Mouse (Mus musculus) layer of hippocampus, adult 8-10 months (tissue): ENCODE measurements around the gene Fam8a1. TPM values are rescaled to one million over a fixed set of nuclear protein-coding genes. Genes with fewer than 3 reads are reported as not detected.

Experiments
- DNase-seq, 2 experiments: peaks; one replicate each; pipeline ENCODE4 v3.0.0; 2022; ENCODE audit warnings: low spot score in 2 of 2
- total RNA-seq, 4 experiments: library from RNA; stranded (reverse); gene quantifications; 2 replicates each; pipeline ENCODE4 v1.2.4; 2022

Fam8a1 gene
- total RNA-seq, result 10 to 100 TPM; 66.6 to 85.9 (median 75.5) TPM

GRCm38 (mm10) chr13:46669048-46669619 is at the start of gene Fam8a1:
Gene Fam8a1, plus strand, starts transcription at chr13:46669522.
- peak; percentile 78 to 88 for DNase-seq

GRCm38 (mm10) chr13:46619633-46620032 is 49.7 kb upstream of the Fam8a1 start:
- no peak for DNase-seq

- DNase-seq, result no peak
Observed at GRCm38 (mm10) chr13:46620964-46621757, 48.2 kb upstream of the Fam8a1 start.

- DNase-seq, result no peak
Observed at GRCm38 (mm10) chr13:46626608-46627007, 42.7 kb upstream of the Fam8a1 start.

GRCm38 (mm10) chr13:46627841-46628240 is 41.5 kb upstream of the Fam8a1 start:
- peak; percentile 52 to 66 for DNase-seq

GRCm38 (mm10) chr13:46629391-46629790 is 39.9 kb upstream of the Fam8a1 start:
- no peak for DNase-seq

GRCm38 (mm10) chr13:46632796-46633195 is 36.5 kb upstream of the Fam8a1 start:
- no peak for DNase-seq

GRCm38 (mm10) chr13:46633320-46634132 is 35.8 kb upstream of the Fam8a1 start:
- DNase-seq, result peak; percentile 52 to 57

- peak in 1 of 2 experiments; percentile 39 for DNase-seq
Observed at GRCm38 (mm10) chr13:46634133-46634488, 35.2 kb upstream of the Fam8a1 start.

GRCm38 (mm10) chr13:46640608-46641468 is 28.5 kb upstream of the Fam8a1 start:
- peak in 1 of 2 experiments; percentile 34 for DNase-seq

- no peak for DNase-seq
Observed at GRCm38 (mm10) chr13:46642318-46642717, 27.0 kb upstream of the Fam8a1 start.

- DNase-seq, result no peak
Observed at GRCm38 (mm10) chr13:46644175-46644574, 25.1 kb upstream of the Fam8a1 start.

GRCm38 (mm10) chr13:46645476-46645875 is 23.8 kb upstream of the Fam8a1 start:
- no peak for DNase-seq

- no peak for DNase-seq
Observed at GRCm38 (mm10) chr13:46651853-46652252, 17.5 kb upstream of the Fam8a1 start.

- no peak for DNase-seq
Observed at GRCm38 (mm10) chr13:46652671-46653070, 16.7 kb upstream of the Fam8a1 start.

GRCm38 (mm10) chr13:46653671-46654070 is 15.7 kb upstream of the Fam8a1 start:
- DNase-seq, result no peak

- DNase-seq, result no peak
Observed at GRCm38 (mm10) chr13:46654566-46654965, 14.8 kb upstream of the Fam8a1 start.

GRCm38 (mm10) chr13:46659211-46659610 is 10.1 kb upstream of the Fam8a1 start:
- DNase-seq, result no peak

GRCm38 (mm10) chr13:46663461-46663964 is 5.8 kb upstream of the Fam8a1 start:
- no peak for DNase-seq

GRCm38 (mm10) chr13:46669620-46670271 is 424 bp downstream of the Fam8a1 start:
- DNase-seq, result no peak
